Mouse (Mus musculus): ENCODE measurements around the gene Cbfa2t3.
"Not testable (repeated sequence)": the region's sequence is repeated elsewhere in the genome, so short reads cannot be mapped to it uniquely, and the experiment has no call there.

Cbfa2t3 gene

GRCm38 (mm10) chr8:122640825-122641224, 58.1 kb downstream of the Cbfa2t3 start:
- DNase-seq (ENCODE audit: low spot score in 2 of 2) = no peak

DNA sequence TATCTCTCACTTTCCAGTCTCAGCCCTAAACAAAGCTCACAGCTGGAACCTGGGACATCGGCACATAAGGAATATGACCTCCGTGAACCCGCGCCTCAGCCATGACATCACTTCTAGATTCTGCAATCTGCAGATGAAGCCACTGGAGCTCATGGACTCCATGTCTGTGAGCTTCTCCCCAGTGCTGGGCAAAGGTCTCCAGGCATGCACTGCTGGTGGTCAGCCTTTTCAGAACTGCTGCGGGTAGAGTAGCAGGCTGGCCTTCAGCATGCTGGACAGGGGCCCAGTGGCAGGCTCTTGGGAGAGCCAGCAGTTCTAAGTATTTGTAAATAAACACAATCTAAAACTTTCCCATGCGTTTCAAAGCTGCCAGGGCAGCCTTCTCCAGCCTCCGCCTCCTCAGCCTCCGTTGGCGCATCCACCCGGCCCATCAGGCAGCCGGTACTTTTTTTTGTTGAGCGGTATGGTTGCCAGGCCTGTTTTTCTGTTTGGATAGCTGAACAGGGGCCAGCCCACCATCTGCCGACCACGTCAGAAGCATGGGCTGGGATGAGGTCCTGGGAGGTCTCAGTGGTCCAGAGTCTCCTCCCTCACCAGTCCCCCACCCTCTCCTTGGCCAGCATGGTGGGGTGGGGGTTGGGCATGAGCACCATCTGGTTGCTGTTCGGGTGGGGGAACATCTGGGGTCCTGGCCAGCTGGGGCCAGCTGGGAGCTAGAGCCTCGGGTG, 59.2 kb downstream of the Cbfa2t3 start:
- no peak for DNase-seq (ENCODE audit: low spot score in 2 of 2)

GRCm38 (mm10) chr8:122638601-122639000, 60.3 kb downstream of the Cbfa2t3 start:
- no peak for DNase-seq (ENCODE audit: low spot score in 2 of 2)

GRCm38 (mm10) chr8:122637230-122637629, 61.7 kb downstream of the Cbfa2t3 start:
- DNase-seq (ENCODE audit: low spot score in 2 of 2) = no peak

DNA sequence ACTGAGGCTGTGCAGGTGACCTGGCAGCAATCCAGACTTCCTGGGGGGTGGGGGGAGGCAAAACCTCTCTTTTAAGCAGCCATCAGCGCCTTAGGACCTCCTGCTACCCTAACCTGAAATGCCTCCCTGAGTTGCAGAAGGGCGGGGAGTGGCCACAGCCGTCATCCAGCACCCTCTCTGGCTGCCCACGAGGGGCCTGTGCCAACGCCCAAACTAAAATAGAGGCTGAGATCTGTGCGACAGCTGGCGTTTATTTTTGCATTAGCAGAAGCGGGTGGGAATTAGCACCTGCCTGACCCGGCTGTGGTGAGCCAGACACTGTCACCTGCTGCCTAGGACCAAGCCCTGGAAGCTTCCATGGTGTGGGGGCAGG, 62.1 kb downstream of the Cbfa2t3 start:
- peak; percentile 53 to 63 for DNase-seq (ENCODE audit: low spot score in 2 of 2)

- no peak for DNase-seq (ENCODE audit: low spot score in 2 of 2)
Measured at GRCm38 (mm10) chr8:122635878-122636802, 62.8 kb downstream of the Cbfa2t3 start.

DNA sequence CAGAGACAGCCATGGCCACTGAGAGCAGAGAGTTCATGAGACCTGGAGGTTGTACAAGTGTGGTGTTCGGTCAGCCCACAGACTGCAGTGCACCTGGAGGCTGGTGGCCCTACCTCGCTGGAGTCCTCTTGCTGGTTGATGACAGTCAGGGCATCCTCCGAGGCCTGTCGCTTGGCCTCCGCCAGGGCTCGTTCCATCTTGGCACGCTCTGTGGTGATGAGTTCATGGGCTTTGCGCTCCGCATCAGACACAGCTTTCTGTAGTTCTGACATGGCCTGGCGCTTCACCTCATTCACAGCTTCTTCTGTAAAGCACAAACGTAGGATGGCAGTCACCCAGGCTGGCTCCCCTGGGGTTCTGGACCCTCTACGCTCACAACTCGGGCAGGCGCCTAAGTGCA, 65.7 kb downstream of the Cbfa2t3 start:
- DNase-seq (ENCODE audit: low spot score in 2 of 2) = no peak

DNA sequence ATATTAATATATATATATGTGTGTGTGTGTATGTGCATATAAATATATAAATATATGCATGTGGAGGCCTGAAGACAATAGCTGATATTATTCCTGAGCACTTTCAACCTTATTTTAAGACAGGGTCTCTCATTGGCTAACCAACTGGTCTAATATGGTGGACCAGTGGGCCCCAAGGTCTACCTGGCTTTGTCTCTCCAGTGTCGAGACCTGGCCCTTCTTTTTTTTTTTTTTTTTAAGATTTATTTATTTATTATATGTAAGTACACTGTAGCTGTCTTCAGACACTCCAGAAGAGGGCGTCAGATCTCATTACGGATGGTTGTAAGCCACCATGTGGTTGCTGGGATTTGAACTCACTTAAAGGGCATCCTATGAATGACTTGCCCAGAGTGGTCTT, 66.8 kb downstream of the Cbfa2t3 start:
- not testable (repeated sequence) for DNase-seq (ENCODE audit: low spot score in 2 of 2)

GRCm38 (mm10) chr8:122630696-122631095, 68.2 kb downstream of the Cbfa2t3 start:
- DNase-seq (ENCODE audit: low spot score in 2 of 2) = no peak

GRCm38 (mm10) chr8:122629388-122629787, 69.5 kb downstream of the Cbfa2t3 start:
- DNase-seq (ENCODE audit: low spot score in 2 of 2) = no peak

DNA sequence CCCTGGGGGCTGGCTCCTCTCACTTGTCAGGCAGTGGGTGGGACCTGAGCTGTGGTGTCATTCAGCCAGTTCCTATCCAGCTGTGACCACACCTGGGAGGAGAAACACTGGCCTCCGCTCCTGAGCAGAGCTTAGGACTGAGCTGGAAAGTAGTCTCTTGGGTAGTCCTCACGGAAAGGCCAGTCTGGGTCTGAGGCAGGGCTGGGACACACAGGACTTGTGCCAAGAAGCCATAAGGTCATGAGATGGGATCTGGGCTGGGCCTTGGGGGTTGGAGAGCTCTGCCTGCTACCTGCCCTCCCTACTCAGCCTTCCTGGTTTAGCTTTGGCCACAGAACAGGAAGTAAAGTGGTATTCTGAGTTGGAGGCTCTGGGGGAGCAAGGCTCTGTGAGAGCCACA, 72.0 kb downstream of the Cbfa2t3 start:
- DNase-seq (ENCODE audit: low spot score in 2 of 2) = no peak

- no peak for DNase-seq (ENCODE audit: low spot score in 2 of 2)
Measured at GRCm38 (mm10) chr8:122625811-122626210, 73.1 kb downstream of the Cbfa2t3 start.

- no peak for DNase-seq (ENCODE audit: low spot score in 2 of 2)
Measured at GRCm38 (mm10) chr8:122624653-122625052, 74.3 kb downstream of the Cbfa2t3 start.

GRCm38 (mm10) chr8:122623844-122624642, 74.9 kb downstream of the Cbfa2t3 start:
- no peak for DNase-seq (ENCODE audit: low spot score in 2 of 2)

DNA sequence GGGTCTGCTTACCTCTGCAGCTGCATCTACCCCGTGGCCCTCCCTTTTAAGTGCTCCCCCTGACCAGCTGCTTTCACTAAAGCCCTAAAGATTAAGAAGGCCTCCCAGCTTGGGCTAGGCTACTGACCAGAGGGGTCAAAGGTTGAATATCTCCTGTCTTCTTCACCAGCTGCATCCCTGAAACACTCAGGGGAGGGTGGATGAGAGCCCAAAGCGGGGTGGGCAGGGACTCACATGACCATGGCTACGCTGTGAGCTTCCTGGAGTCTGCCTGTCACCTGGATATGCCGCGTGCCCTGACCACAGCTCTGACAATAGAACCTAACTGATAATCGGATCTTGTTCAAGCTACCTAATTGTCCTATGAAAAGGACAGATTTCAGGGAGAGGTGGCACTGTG, 76.2 kb downstream of the Cbfa2t3 start, which contains the start of gene Pabpn1l:
Gene Pabpn1l (minus strand): TSS at position 13 of the 400 bp plus-strand sequence.
- no peak for DNase-seq (ENCODE audit: low spot score in 2 of 2)

DNA sequence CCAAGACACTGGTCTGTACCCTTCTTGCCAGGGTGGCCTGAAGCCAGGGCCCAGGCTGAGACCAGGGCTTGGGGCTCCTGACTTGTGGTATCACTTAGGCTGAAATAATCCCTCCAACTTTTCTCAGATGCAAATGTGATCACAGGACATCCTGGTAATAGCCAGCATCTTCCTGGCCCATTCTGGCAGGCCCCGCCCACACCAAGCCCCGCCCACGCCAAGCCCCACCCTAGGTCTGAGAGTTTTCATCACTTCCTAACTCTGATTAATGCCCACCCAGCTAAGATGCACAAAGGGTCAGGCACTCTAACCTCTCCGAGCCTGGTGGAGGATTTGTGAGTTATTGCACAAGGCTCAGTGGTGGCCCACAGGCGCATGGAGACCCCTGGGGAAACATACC, 78.5 kb downstream of the Cbfa2t3 start:
- DNase-seq (ENCODE audit: low spot score in 2 of 2) = no peak

DNA sequence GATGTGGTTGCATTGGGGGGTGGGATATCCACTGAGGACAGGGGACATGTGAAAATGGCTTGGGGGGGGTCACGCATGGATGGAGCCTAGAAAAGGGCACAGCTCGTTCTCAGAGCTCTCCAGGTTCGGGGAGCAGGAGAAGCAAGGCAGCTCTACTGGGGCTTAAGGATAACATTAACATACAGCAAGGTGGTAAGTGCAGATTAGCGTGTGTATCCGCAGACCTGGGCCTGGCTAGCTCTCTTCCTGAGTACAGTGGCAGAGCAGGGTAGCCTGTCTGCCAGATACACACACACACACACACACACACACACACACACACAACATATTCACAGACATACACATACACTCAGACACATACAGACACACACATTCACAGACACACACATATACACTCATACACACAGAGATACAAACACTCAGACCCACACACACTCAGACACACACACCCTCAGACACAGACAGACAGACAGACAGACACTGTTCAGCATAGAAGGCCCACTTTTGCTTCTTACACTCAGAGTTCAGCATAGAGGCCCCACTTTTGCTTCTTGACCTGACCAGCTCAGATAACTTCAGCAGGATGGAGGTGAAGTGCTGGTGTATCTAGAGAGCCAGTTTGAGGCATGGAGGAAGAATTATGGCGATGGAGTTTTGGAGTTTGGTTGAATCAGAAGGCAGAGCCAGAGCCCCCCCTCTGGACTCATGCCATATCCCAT, 80.1 kb downstream of the Cbfa2t3 start:
- DNase-seq (ENCODE audit: low spot score in 2 of 2) = no peak

GRCm38 (mm10) chr8:122617947-122618546, 80.9 kb downstream of the Cbfa2t3 start:
- DNase-seq (ENCODE audit: low spot score in 2 of 2) = peak; percentile 73 to 82

DNA sequence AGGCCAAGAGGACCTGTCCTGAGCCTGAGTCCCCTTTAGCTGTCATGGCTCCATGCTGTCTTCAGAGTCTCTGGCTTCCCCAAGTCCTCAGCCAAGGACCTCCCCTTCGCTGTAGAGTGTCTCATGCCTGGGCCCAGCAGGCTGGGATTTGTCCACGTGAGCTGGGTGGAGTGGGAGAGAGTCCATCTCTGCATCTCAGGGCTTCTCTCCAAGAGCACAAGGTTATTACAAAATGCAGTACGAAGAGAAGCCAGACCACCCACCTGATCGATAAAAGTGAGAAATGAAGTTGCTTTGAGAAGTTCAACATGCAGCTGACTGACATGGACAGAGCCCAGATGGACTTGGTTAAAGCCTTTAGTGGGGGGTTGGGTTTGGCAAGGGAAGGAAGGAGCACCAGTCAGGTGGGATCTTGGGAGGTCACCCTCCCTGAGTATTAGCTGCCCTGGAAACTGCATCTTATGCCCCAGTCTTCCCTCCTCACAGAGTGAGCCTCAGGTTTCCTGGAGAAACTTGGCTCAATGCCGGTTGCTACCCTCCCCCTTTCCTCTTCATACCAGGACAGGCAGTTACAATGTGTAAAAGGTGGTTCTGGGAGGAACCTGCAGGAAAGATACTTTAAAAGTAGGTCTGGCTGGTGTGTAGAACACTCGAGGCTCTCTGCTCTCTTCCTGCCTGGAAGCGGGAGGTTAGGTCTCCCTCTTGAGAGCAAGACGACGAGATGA, 82.6 kb downstream of the Cbfa2t3 start:
- DNase-seq (ENCODE audit: low spot score in 2 of 2) = no peak

All from right cerebral cortex, adult 2 months (tissue).